Mouse (Mus musculus) adrenal gland, postnatal 14 days (tissue): ENCODE data around the gene Ptpn3. TPM values are rescaled to one million over a fixed set of nuclear protein-coding genes. Genes with fewer than 3 reads are reported as not detected.

Experiments
- total RNA-seq: library from RNA; stranded (reverse); gene quantifications from 2 replicates; pipeline ENCODE4 v1.2.3, GENCODE M21; 2021

Gene Ptpn3
- total RNA-seq, 1 experiment from 2014 or later: 19.0 TPM

Other genes starting within 250 kb of the Ptpn3 start
- gene Epb41l4b, start 158.4 kb downstream of the Ptpn3 start, total RNA-seq: 3.5 and 5.4 TPM in 2 replicates
- gene Palm2, start 132.4 kb upstream of the Ptpn3 start, total RNA-seq: 24.2 and 36.0 TPM in 2 replicates